Comparison of ENCODE assay signal across 15 mouse cellular contexts in genomic region chr6:117937222-117937932, GRCm38 (mm10). TPM values are rescaled to one million over a fixed set of nuclear protein-coding genes. Genes with fewer than 3 reads are reported as not detected.
DNase-seq lines count a peak whose midpoint lies in the region; ATAC-seq and TF ChIP-seq lines count a peak whose summit lies in the region.
"Had no signal": no experiment of that assay in that cellular context is flagged by ENCODE, and none has a peak within 500 bp of the region (broad histone marks: within the 10 kb centered on the region; RNA-seq: fewer than 3 reads in every experiment).

TSS of gene Fxyd4 (minus strand) at chr6:117937692.

- ATAC-seq in intestine, embryonic 15.5 days = peak; percentile 73
- no peak for ATAC-seq in hindbrain, postnatal 0 days

- no peak within 1 kb of the TSS for H3K4me3 ChIP-seq in intestine, embryonic 15.5 days (replicated peaks)
- H3K4me3 ChIP-seq in lung, adult 2 months (replicated peaks; ENCODE audit: extremely low read depth, low read depth, low read length) = no peak within 1 kb of the TSS
- no peak within 1 kb of the TSS for H3K4me3 ChIP-seq in hindbrain, postnatal 0 days (ENCODE audit: low read length)
- H3K4me3 ChIP-seq: hindbrain, embryonic 13.5 days; myocyte had no signal

- H3K9me3 ChIP-seq in intestine, embryonic 15.5 days = no peaks in the 10 kb centered on the region
- no peaks in the 10 kb centered on the region for H3K9me3 ChIP-seq in hindbrain, postnatal 0 days (ENCODE audit: low read length)
- H3K9me3 ChIP-seq: G1E; hindbrain, embryonic 13.5 days had no signal

- 64% methylated on average over 10 of the region's 10 CpGs for WGBS in intestine, embryonic 15.5 days
- whole genome bisulfite sequencing in lung, adult 2 months = 51% methylated on average over 10 of the region's 10 CpGs
- WGBS in hindbrain, postnatal 0 days = 76% methylated on average over 10 of the region's 10 CpGs

- H3K27me3 ChIP-seq in intestine, embryonic 15.5 days (replicated peaks) = no peaks in the 10 kb centered on the region
- H3K27me3 ChIP-seq in hindbrain, postnatal 0 days (ENCODE audit: insufficient read depth, low read length) = no peaks in the 10 kb centered on the region
- H3K27me3 ChIP-seq: hindbrain, embryonic 13.5 days had no signal

- no peak for TF ChIP-seq POLR2A in lung, adult 2 months (IDR thresholded peaks at IDR 0.05; ENCODE audit: borderline replicate concordance, extremely low read depth, low read depth, low read length)

- H3K4me1 ChIP-seq in intestine, embryonic 15.5 days (replicated peaks) = no peaks in the 10 kb centered on the region
- no peaks in the 10 kb centered on the region for H3K4me1 ChIP-seq in lung, adult 2 months (ENCODE audit: control insufficient read depth, insufficient read depth, low read length)
- H3K4me1 ChIP-seq in hindbrain, postnatal 0 days (ENCODE audit: insufficient read depth, low read length) = no peaks in the 10 kb centered on the region
- H3K4me1 ChIP-seq: hindbrain, embryonic 13.5 days had no signal

- DNase-seq in urinary bladder, adult 2 months (ENCODE audit: low spot score) = peak; percentile 29
- no peak for DNase-seq in urinary bladder, postnatal 25 days (ENCODE audit: low spot score)
- DNase-seq in lung, adult 2 months = peak; percentile 33
- no peak for DNase-seq in adrenal gland, adult 8-10 months
- no peak for DNase-seq in hindbrain, postnatal 0 days (ENCODE audit: low spot score)
- DNase-seq in embryo, embryonic 10 days (ENCODE audit: low spot score) = no peak
- no peak for DNase-seq in frontal cortex, postnatal 14 days (ENCODE audit: low spot score in 2 of 2)
- DNase-seq: cerebellum, postnatal 36 days; gastrocnemius, postnatal 25 days had no signal

- H3K9ac ChIP-seq in intestine, embryonic 15.5 days = no peak within 1 kb of the TSS
- no peak within 1 kb of the TSS for H3K9ac ChIP-seq in hindbrain, postnatal 0 days (replicated peaks; ENCODE audit: low read length)
- H3K9ac ChIP-seq: hindbrain, embryonic 13.5 days had no signal

- H3K27ac ChIP-seq in intestine, embryonic 15.5 days = no peak within 1 kb of the TSS
- no peak within 1 kb of the TSS for H3K27ac ChIP-seq in hindbrain, postnatal 0 days
- H3K27ac ChIP-seq: hindbrain, embryonic 13.5 days; macrophage had no signal

- no peak for TF ChIP-seq CTCF in lung, adult 2 months (IDR thresholded peaks at IDR 0.05; ENCODE audit: insufficient read depth, low read length)
- TF ChIP-seq CTCF in hindbrain, postnatal 0 days (IDR thresholded peaks at IDR 0.05; ENCODE audit: low read depth) = no peak

- no peak within 1 kb of the TSS for H3K4me2 ChIP-seq in intestine, embryonic 15.5 days (replicated peaks)
- H3K4me2 ChIP-seq in hindbrain, postnatal 0 days (ENCODE audit: low read depth, low read length) = no peak within 1 kb of the TSS
- H3K4me2 ChIP-seq: hindbrain, embryonic 13.5 days had no signal

- no peaks in the 10 kb centered on the region for H3K36me3 ChIP-seq in intestine, embryonic 15.5 days
- H3K36me3 ChIP-seq in hindbrain, postnatal 0 days (ENCODE audit: insufficient read depth, low read length) = no peaks in the 10 kb centered on the region
- H3K36me3 ChIP-seq: hindbrain, embryonic 13.5 days had no signal

RNA-seq across cellular contexts. Expression of gene Fxyd4, which starts in this region (rescaled TPM):
- polyA plus RNA-seq in urinary bladder, adult 2 months (2012; rRNA removed) = 5.7 and 7.0 TPM in 2 replicates
- 1.8 and 3.2 TPM in 2 replicates for polyA plus RNA-seq in intestine, embryonic 15.5 days (2015; fragmentation: Nextera tagmentation; extraction: Ambion mirVana)
- polyA plus RNA-seq in lung, adult 2 months (2012; rRNA removed) = 0.41 and 0.61 TPM in 2 replicates
- not detected for total RNA-seq in adrenal gland, adult 8-10 months (2022)
- total RNA-seq in hindbrain, postnatal 0 days (2014; rRNA removed) = not detected in 2 replicates
- polyA plus RNA-seq in hindbrain, postnatal 0 days (2015; fragmentation: Nextera tagmentation; extraction: Ambion mirVana) = 0.91 and 1.1 TPM in 2 replicates
- total RNA-seq: G1E; gastrocnemius, postnatal 25 days; left cerebral cortex, postnatal 14 days had no signal
- polyA plus RNA-seq: G1E, macrophage had no signal

Comparison
In these comparisons a context has a peak if more than half of its experiments do, and no peak if none do; other contexts are left out.
1. Peak in DNase-seq in lung, adult 2 months; RNA of the gene not detected or under 1 TPM.